Mouse (Mus musculus) spleen, adult 18-20 months (tissue): ENCODE data around the gene Cphx3.
"Not testable (repeated sequence)": the region's sequence is repeated elsewhere in the genome, so short reads cannot be mapped to it uniquely, and the experiment has no call there.

ENCODE experiments used
- DNase-seq, 2 experiments: peaks; one replicate each; pipeline ENCODE4 v3.0.0; 2022; ENCODE audit warnings: mixed read lengths in 2 of 2

The Cphx3 gene

DNA sequence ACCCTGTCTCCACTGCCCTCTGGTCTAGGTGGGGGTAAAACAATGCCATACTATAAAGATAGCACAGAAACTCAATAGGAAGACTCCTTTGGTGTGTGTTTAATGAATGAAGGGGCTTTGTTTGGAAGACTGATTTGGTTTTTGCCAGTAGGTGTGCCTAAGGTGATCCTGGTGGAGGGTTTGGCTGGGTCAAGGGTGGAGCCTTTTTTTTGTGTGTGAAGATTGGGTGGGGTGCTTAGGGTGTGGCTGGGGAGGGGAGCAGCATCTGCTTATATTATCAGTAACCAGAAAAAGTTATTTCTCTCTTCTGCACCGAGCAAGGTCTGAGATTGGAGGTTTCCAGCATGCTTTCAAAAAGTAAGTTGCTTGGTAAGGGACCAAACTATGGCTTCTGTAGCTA, at the start of gene Cphx3:
TSS of gene Cphx3 (plus strand) at position 301 of the 400 bp plus-strand sequence.
- not testable (repeated sequence) for DNase-seq

DNA sequence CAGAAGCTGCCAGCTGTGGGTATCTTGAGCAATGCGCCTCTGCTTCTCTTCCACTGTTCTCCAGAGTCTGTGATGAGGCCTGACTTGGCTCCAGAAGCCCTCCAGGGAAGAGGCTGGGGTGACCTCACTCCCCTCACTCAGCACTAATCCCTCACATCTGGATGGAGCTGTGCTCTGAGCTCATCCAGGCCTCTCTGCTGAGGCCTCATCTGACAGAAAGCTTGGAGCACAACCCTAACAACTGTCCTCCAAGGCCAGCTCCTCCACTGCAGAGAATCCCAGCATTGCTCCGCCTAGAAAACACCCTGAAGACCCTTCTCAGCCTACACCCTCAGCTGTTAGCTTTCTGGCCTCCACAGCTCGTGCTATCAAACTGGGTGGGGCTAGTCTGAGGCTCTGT, 47.7 kb upstream of the Cphx3 start:
- DNase-seq, result not testable (repeated sequence)

DNA sequence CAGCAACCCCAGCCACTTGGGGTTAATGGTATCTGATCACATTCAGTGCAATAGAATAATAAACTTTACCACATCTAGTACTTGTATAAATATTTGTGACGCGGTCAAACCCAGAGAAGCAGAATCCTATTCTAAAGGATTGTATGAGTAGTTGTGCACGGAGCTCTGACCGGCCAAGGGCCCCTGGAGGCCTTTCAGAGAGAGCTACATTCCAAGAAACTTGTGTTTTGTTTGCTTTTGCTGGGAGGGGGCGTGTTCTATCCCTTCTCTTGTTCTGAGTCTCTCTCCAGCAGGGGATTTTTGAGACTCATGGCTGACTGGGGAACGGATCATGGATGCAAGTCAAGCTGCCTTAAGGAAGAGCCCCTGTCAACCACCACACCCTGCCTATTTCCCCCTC, 46.7 kb upstream of the Cphx3 start:
- DNase-seq, result not testable (repeated sequence)

DNA sequence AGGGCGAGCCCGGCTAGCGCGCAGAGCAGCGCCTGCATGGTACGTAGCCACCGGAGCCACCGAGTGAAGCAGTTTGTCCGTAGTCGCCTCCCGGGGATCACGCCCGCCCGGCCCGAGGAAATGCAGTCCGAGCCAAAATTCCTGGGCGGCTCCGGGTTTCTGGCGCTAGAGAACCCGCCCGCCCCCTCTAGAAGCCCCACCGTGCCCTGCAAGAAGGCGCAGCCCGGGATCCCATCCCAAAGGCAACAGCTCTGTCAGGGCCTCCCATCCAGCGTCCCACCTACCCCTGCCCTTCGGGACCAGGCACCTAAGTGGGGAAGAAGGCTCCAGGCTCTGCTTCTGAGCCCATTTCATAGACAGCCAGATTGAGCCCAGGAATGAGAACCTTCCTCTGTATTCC, 39.5 kb upstream of the Cphx3 start, which contains the start of gene Gm9780:
TSS of gene Gm9780 (minus strand) at position 101 of the 400 bp plus-strand sequence.
- not testable (repeated sequence) for DNase-seq

DNA sequence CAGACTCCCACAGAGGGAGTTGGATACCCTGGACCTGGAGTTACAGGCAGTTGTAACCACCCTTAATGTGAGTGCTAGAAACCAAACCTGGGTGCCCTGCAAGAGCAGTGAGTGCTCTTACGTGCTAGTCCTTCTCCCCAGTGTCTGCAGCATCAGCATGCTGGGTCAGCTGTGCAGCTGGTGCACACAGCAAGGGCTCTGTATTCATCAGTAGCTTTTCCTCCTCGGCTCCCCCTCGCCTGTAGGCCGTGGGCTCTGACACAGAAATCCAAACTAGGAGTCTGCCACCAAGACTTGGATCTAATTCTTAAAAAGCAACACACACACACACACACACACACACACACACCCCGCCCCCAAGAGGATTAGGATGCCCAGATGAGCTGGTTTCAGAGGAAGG, 37.1 kb upstream of the Cphx3 start:
- DNase-seq, result not testable (repeated sequence)

DNA sequence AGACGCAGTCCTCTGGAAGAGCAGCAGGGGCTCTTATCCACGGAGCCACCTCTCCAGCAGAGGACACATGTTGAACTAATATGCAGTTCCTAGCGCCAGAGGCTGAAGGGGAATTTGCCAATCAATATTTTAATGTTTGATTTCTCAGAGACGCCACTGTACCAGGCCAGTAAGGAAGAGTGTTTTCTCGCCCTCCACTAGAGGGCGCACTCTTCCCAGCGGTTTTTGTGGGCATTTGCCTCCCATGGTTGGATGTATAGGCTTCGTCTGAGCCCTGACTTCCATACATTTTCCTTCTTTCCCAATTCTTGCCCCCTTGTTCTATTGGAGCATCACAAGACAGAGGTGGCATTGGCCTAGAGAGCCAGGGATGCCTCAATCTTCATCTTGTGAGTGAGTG, 35.1 kb upstream of the Cphx3 start:
- DNase-seq, result not testable (repeated sequence)

DNA sequence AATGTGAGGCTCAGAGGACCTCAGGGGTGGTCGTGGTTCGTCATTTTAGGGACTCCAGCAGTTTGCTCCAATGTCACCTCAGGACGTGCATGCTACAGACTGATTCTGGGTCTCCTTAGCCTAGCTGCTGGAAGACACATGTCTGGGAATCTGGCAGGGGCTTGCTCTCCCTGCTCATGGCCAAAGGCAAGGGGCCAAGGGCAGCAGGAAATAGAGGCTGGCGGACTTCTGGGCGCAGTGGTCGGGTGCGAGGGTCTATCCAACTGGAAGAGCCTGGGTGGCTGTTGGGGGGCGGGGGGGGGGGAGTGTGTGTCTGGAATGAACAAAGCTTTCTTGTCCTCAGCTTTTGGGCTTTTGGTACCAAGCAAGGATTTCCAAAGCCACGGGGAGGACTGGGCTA, 33.3 kb upstream of the Cphx3 start:
- DNase-seq, result not testable (repeated sequence)

DNA sequence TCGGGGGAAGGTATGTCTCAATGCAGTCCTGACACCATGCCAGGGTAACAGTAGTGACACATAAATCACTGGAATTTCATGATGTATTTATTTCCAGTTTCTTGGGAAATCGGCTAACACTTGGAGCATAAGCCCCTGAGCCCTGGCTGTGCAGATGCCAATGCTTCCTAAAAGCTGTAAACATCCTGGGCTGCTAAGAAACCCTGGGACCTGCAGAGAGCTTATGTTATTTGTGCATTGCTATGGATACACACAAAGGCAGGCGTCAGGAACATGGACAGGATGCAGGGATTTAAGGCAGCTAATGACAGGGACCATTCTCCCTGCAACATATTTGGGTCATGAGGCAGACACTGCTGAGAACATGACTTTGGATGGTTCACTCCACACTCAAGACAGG, 23.9 kb upstream of the Cphx3 start:
- not testable (repeated sequence) for DNase-seq

DNA sequence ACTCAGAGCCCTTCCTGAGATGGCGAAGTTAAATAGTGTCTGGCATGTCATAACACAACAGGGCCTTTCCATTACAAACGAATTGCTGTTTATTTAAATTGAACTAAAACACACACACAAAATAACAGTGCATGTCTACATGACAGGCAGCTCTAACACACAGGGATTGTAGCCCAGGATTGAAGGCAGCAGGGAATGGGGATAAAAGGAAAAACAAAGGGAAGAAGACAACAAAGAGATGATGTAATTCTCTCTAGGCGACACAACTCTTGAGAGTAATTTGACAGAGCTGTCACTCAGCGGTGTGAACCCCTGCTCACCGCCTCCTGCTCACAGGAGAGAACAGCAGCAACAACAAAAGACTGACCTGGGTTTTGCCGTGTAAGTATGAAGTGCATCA, 22.7 kb upstream of the Cphx3 start:
- not testable (repeated sequence) for DNase-seq

DNA sequence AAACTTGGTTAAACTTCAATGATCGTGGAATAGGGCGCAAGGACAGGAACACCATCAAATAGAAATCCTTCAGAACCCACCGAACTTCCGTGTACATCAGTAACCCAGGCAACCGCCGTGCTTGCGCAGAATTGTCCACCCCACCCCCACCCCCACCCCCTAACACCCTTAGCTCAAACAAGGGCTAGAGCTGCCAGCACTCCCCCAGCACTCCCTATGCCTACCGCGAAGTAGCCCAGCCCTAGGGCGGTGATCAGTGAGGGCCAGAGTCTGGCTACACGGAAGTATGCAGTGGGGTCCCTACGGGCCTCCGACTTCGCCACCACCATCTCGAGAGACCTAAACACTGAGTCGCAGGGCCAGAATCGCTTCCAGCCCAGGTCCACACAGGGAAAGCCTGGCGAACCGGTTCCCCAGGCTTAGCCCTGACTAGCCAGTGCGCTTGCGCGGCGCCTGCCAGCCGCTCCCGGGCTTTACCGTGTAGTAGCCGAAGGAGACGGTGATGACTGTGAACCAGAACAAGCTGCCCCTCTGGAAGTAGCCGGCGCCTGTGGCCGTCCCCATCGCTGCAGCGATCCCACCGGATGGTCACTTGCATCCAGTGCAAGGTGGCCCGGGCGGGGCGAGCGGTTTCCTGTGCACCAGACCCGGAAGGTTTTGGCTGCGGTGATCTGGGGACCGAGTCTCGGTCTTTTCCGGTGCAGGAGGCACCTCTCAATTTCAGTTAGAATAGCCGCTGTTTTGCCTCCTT, 15.3 kb upstream of the Cphx3 start:
- DNase-seq, result not testable (repeated sequence)

DNA sequence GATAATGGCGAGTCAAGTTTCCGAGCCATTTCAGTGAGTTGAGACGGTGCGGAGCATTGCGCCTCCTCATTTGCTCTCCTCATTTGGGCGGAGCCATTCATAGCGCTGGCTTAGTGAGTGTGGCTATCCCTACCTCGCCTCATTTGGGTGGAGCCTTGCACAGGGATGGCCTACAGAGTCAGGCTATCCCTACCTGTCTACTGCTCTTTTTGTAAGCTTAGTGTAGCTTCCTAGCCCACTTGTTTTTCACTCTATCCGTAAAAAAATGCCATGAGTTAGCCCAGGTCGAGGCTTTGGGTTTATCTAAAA, 14.8 kb upstream of the Cphx3 start, which contains the start of gene Tmem254c:
TSS of gene Tmem254c (minus strand) at position 31 of the 309 bp plus-strand sequence.
- not testable (repeated sequence) for DNase-seq

DNA sequence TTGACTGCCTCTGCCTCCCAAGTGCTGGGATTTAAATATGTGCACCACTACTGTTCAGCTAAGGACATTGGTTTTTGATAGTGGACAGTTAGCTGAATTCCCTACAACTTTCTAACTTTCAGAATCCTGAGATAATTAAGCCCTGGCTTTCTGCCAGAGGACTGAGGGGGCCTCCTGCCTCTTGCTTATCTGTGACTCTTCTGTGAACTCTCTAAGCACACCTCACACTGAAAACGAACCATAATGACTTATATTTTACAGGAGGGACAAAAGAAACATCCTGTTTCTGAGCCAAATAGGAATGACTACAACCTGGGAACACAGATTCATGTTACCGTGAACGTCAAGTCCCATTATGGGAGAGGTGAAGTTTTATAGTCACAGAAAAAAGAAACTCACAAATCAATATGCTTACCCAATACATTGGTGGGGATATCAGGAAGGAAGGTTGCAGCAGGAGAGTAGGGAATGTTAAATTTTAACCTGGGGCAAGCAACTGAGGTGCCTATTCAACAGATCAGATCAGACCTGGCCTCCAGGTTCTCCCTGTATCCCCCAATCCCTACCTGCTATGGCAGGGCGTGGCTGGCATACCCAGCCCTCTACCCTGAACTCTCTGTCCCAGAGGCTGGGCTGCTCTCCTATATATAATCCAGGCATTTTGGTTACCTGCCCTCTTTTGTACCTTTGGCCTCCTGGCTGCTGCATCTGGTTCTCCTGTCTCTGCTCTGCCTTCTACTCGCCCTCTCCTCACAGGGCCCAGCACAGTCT, 5.3 kb upstream of the Cphx3 start:
- not testable (repeated sequence) for DNase-seq

DNA sequence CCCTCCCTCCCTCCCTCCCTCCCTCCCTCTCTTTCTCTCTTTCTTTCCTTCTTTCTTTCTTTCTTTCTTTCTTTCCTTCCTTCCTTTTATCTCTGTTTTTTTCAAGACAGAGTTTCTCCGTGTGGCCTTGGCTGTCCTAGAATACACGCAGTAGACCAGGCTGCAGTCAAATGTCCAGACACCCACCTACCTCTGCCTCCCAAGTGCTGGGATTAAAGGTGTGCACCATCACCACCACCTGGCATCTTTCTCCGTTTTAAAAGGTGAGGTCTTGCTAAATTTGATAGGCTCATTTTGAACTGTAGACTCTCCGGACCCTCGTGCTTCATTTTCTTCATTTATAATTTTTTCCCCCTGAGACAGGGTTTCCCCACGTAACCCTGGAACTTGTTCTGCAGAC, 881 bp upstream of the Cphx3 start, which contains the start of gene Cphx2:
TSS of gene Cphx2 (plus strand) at position 301 of the 400 bp plus-strand sequence.
- DNase-seq, result not testable (repeated sequence)

DNA sequence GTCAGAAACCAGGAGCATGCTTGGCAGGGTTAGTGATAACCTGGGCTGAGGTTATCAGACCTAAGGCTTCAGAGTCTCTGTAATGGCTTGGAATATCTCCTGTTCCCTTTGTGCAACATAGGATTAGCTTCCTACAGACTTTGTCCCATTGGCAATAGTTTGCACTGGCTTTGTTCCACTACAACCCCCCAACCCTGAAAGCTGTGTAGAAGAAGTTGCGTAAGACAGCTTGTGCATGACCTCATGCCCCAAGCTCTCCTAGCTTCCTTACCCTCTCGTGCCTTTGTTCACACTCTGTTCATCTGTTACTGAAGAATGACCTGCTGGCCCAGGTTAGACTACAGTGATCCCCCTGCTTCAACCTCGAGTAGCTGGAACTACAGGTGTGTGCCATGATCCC, 15.5 kb downstream of the Cphx3 start:
- not testable (repeated sequence) for DNase-seq

DNA sequence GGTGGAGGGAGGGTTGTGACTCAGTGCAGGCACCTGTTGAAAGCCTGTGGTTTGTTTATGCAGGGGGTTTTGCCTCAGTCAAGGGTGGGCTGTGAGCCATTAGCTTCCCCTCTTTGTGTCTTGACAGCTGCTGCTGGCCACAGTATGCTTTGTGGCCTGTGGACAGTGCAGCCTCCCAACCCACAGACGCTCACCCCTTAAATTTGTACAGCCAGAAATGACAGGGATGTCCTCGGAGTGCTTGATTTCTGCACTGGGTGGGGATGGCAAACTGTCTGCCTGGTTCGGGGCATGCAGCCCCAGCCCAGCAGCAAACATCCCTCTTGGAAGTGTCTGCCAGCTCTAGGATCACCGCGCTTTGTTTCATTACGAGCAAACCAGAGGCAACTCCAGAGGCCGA, 36.1 kb downstream of the Cphx3 start, which contains the start of gene Duxbl2:
TSS of gene Duxbl2 (plus strand) at position 200 of the 400 bp plus-strand sequence.
- not testable (repeated sequence) for DNase-seq

DNA sequence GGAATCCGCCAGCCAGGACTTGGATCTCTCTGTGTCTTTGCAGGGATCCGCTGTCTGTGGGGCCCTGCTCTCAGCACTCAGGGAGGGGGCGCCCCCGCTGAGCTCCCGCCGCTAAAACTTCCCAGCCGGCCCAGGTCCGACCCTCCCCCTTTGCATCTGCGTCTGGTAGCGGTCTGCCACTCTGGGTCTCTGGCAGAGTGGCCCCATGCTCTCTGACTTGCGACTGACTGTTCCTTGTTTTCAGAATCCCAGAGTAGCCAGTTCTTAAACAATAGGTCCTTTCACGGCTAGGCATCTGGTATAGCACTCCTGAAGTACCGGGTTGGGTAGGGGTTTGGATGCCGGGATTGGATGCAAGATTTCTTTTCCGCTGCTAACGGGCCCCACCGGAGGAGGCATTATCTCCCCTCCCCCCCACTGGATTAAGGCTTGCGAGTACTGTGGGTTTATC, 36.5 kb downstream of the Cphx3 start:
- DNase-seq, result not testable (repeated sequence)

DNA sequence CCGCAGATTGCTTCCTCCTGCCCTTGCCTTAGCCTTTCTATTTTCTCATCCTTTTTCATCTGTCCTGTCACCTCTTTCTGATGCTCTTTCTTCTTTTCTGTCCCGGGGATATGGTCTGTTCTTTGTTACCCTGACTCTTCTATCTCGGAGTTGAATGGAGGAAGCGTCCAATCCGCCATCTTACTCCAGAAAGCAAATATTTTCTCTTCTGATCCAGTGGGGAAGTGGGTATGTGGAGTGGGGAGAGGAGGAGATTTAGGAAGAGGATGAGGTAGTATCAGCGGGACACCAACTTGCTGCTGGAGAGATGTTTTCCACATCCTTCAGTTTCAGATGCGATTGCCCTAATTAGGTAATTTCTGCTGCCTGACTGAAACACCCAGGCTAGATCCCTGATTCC, 37.0 kb downstream of the Cphx3 start:
- DNase-seq, result not testable (repeated sequence)

DNA sequence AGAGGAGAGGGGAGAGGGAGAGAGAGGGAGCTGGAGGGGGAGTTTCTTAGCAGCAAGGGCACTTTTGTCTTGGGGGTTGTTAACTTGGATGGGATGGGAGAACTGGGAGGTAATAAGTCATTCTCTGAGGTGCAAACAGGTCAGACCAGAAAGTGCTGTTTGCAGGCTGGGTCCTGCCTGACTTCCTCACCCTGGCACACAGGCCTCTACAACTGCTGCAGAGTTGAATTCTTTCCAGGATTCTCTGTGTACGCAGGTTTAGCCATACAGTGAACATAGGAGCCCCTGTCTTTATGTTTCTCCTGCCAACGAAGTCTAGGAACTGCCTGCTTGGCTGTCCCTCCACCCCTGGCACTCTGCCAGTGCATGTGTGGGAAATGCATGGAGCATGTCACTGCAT, 65.0 kb downstream of the Cphx3 start:
- not testable (repeated sequence) for DNase-seq

DNA sequence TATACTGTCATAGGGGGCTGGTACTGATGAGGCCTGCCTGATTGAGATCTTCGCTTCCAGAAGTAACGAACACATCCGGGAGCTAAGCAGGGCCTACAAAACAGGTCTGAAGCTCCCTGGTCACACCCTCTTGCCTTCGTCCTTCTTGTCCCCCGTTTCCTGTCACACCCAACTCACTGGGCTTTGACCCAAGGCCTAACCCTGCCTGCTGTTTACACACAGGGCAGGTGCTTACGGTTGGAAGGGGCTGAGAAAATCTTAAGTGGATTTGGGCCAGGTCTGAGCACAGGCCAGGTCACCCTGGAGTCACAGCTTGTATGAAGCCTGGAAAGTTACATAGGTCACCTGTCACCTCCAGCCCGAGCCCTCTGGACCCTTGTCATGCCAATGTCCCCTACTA, 73.9 kb downstream of the Cphx3 start:
- not testable (repeated sequence) for DNase-seq

DNA sequence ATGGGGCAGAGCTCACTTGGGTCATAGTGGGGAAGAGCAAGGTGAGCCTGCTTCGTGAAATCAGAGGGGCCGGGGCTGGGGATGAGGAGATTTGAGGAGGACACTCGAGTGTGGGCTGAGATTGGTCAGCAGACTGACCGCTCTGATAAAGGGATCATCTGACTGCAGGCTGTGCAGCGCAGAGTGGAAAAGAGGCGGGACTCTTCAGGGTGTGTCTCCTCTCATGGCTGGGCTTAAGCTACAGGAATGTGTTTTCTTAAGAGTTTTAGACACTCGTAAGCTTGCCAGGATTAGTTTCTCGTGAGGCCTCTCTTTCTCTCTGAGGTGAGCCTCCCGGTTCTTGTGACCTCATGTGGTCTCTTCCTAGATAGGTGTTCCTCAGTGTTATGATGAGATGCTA, 79.1 kb downstream of the Cphx3 start:
- not testable (repeated sequence) for DNase-seq

DNA sequence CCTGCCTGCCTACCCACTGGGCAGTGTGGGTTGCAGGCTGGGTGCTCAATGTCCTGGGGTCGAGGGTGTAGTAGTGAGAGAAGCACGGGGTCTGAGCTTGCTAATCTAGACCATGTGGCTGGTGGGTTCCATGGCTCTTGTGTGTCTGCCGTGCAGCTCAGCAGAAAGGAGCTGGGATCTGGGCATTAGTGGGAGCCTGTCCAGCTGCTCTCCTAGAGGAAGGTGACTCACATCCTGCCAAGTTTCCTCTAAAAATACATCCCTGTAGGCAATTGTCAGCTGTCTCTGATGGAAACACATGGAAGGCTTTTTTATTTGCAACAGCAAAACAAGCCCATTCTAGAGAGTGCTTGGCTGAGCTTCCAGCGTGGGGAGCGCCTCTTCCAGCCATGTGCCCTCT, 80.3 kb downstream of the Cphx3 start:
- DNase-seq, result not testable (repeated sequence)

DNA sequence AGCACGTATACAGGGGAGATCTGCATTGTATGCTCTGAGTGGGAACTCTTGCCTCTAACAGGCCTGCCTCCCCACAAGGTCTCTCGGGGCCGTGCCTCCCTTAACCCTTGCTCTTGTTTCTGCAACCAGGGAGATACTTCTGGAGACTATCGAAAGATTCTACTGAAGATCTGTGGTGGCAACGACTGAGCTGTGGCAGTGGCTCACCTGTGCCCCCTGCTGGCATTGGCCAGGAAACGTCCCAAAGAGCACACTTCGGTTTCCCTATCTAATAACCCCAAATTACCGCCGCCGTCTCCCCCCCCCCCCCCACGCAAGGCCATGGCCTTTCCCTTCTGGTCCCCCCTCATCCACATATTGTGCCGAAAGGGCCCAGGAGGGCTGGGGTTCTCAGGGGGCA, 83.2 kb downstream of the Cphx3 start:
- not testable (repeated sequence) for DNase-seq

DNA sequence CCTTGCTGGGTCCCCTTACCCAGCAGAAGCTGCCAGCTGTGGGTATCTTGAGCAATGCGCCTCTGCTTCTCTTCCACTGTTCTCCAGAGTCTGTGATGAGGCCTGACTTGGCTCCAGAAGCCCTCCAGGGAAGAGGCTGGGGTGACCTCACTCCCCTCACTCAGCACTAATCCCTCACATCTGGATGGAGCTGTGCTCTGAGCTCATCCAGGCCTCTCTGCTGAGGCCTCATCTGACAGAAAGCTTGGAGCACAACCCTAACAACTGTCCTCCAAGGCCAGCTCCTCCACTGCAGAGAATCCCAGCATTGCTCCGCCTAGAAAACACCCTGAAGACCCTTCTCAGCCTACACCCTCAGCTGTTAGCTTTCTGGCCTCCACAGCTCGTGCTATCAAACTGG, 91.9 kb downstream of the Cphx3 start:
- DNase-seq, result not testable (repeated sequence)

DNA sequence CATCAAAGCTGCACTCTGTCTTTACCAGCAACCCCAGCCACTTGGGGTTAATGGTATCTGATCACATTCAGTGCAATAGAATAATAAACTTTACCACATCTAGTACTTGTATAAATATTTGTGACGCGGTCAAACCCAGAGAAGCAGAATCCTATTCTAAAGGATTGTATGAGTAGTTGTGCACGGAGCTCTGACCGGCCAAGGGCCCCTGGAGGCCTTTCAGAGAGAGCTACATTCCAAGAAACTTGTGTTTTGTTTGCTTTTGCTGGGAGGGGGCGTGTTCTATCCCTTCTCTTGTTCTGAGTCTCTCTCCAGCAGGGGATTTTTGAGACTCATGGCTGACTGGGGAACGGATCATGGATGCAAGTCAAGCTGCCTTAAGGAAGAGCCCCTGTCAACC, 92.9 kb downstream of the Cphx3 start:
- not testable (repeated sequence) for DNase-seq
